Mouse (Mus musculus): ENCODE data around the gene Ankrd16. TPM values are rescaled to one million over a fixed set of nuclear protein-coding genes. Genes with fewer than 3 reads are reported as not detected.

The Ankrd16 gene
- 78.7 TPM for total RNA-seq (2023)

DNA sequence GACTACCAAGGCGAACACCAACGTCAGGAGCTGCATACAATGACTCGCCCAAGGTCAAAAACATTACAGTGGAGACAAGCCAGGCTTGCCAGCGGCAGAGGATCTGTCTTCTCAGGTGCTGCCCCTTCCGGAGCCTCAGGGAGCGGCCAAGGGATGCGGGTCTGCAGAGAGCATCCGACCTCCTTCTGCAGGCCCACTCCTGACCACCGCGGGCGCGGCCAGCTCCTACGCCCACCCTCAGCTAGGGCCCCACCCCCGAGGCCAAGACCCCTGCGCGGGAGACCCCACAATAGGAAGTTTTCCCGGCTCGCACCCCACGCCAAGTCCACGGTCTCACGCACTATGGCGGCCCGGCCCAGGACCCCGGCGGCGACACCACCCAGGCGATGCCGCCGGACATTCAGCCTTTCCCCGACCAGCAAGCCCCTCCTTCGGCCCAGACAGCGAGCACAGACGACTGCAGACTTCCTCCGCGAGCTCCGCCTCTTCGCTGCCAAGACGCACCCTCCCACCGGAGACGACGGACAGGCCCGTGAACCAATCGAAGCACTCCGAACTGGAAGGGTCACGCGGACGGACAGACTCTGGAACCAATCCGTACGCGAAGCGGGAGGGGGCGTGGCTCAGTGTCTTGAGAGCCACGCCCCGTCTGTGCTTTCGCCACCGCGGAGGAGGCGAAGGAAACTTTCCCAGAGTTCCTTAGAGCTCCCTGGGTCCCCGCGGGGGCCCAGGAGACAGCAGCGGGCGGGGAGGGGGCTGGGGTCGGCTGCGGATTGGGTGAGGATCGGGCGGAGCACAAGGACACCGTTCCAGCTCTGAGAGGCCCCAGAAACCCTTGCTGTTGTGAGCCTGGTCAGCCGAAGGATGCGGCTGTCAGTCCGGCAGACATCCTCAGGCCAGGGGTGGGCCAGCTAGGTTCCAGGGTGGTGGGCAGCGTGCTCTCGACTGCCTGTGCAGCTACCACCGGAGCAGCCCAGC is at the start of gene Ankrd16, which contains the start of gene Fbh1:
Gene Ankrd16, plus strand, starts transcription at position 786 of the 978 bp plus-strand sequence.
Gene Fbh1, minus strand, starts transcription at position 492 of the 978 bp plus-strand sequence.

Other genes with a start within 250 kb of the Ankrd16 start
- gene Pfkfb3, start 223.8 kb upstream of the Ankrd16 start, total RNA-seq (2023): 34.3 TPM
- 145 TPM for gene Rbm17, start 173.7 kb upstream of the Ankrd16 start, total RNA-seq (2023)
- not detected for gene Gm17490, start 151.6 kb upstream of the Ankrd16 start, total RNA-seq (2023)
- 8.3 TPM for gene Il2ra, start 135.1 kb upstream of the Ankrd16 start, total RNA-seq (2023)
- 7.0 TPM for gene Il15ra, start 72.6 kb upstream of the Ankrd16 start, total RNA-seq (2023)
- gene Fbh1, start 294 bp upstream of the Ankrd16 start, total RNA-seq (2023): 53.9 TPM